Mouse (Mus musculus): ENCODE measurements around the gene Gas2.

GRCm38 (mm10) chr7:51862097-51862492 is 280 bp downstream of the Gas2 start, which contains the start of gene Fancf:
- TF ChIP-seq POLR2A (IDR thresholded peaks at IDR 0.05; ENCODE audit: insufficient read depth, low read length) (no peak), CTCF (IDR thresholded peaks at IDR 0.05; ENCODE audit: low read depth, low read length) (no peak)
